Mouse (Mus musculus) limb, embryonic 13.5 days (tissue): ENCODE measurements around the gene Zcchc9. TPM values are rescaled to one million over a fixed set of nuclear protein-coding genes. Genes with fewer than 3 reads are reported as not detected.

Source experiments
- ATAC-seq: fragments of 200-750 bp; cut with Nextera tagmentation; 2 replicates; pipeline ENCODE4 v1.8.0; 2017; ENCODE audit warnings: low read depth, moderate number of reproducible peaks, moderate TSS enrichment; ENCODE audit not compliant: low FRiP score
- H3K27ac ChIP-seq: fragments of 300-500 bp; sonication (generic); 2 replicates; pipeline ENCODE4 v1.5.1; 2015; ENCODE audit warnings: inconsistent platforms, mild to moderate bottlenecking, moderate library complexity
- H3K27me3 ChIP-seq: fragments of 300-500 bp; sonication (generic); 2 replicates; pipeline ENCODE4 v1.6.1; 2015; ENCODE audit warnings: mild to moderate bottlenecking, inconsistent platforms
- H3K36me3 ChIP-seq: fragments of 300-500 bp; sonication (generic); 2 replicates; pipeline ENCODE4 v1.6.1; 2015; ENCODE audit warnings: inconsistent platforms, mild to moderate bottlenecking, moderate library complexity
- H3K4me1 ChIP-seq: fragments of 300-500 bp; sonication (generic); 2 replicates; pipeline ENCODE4 v1.6.1; 2015; ENCODE audit warnings: inconsistent platforms
- H3K4me2 ChIP-seq: fragments of 300-500 bp; sonication (generic); replicated peaks from 2 replicates; pipeline ENCODE4 v1.6.1; 2015; ENCODE audit warnings: inconsistent platforms, mild to moderate bottlenecking, moderate library complexity
- H3K4me3 ChIP-seq: fragments of 300-500 bp; sonication (generic); 2 replicates; pipeline ENCODE4 v1.5.1; 2015; ENCODE audit warnings: moderate library complexity, mild to moderate bottlenecking, inconsistent platforms
- H3K9ac ChIP-seq: fragments of 300-500 bp; sonication (generic); 2 replicates; pipeline ENCODE4 v1.6.1; 2015; ENCODE audit warnings: mild to moderate bottlenecking, inconsistent platforms
- H3K9me3 ChIP-seq: fragments of 300-500 bp; sonication (generic); 2 replicates; pipeline ENCODE4 v1.6.1; 2016; ENCODE audit warnings: inconsistent platforms
- WGBS: fragments of 180-500 bp; shearing (Covaris S2); methylation state at CpG from one replicate; pipeline ENCODE4 v1.1.7; 2015; 5-methylcytosine and 5-hydroxymethylcytosine counted together
- polyA plus RNA-seq: library from polyadenylated mRNA; unstranded; fragments of >200 nt; fragmentation: Nextera tagmentation; extraction: Ambion mirVana; gene quantifications from 2 replicates; pipeline ENCODE4 v1.2.1, GENCODE M21; 2015

The Zcchc9 gene
- 36.1 and 38.5 TPM in 2 replicates for polyA plus RNA-seq

GRCm38 (mm10) chr13:91807155-91807839 lies at the start of gene Zcchc9:
Gene Zcchc9, minus strand, starts transcription at chr13:91807705.
- H3K27me3 ChIP-seq = no peaks in the 10 kb centered on the region
- H3K9ac ChIP-seq = peak within 1 kb of the TSS; percentile 96
- H3K36me3 ChIP-seq = peaks cover 16% of the 10 kb centered on the region
- H3K4me3 ChIP-seq = peak within 1 kb of the TSS; percentile 90
- ATAC-seq = peak; percentile 98
- H3K4me1 ChIP-seq = peaks cover 9% of the 10 kb centered on the region
- H3K9me3 ChIP-seq = no peaks in the 10 kb centered on the region
- H3K4me2 ChIP-seq = peak within 1 kb of the TSS; percentile 64
- peak within 1 kb of the TSS; percentile 94 for H3K27ac ChIP-seq
- WGBS = under 1% methylated on average over 50 of the region's 50 CpGs

GRCm38 (mm10) chr13:91854412-91854811 lies 46.9 kb upstream of the Zcchc9 start:
- H3K9me3 ChIP-seq = no peaks in the 10 kb centered on the region
- H3K4me3 ChIP-seq = no peak overlapping the region
- no peak overlapping the region for H3K27ac ChIP-seq
- no peak overlapping the region for H3K9ac ChIP-seq
- H3K4me1 ChIP-seq = no peaks in the 10 kb centered on the region
- WGBS = 79% methylated on average over 3 of the region's 3 CpGs
- no peak overlapping the region for H3K4me2 ChIP-seq
- no peaks in the 10 kb centered on the region for H3K36me3 ChIP-seq
- no peaks in the 10 kb centered on the region for H3K27me3 ChIP-seq
- ATAC-seq = no peak

GRCm38 (mm10) chr13:91827876-91828275 lies 20.4 kb upstream of the Zcchc9 start:
- H3K4me3 ChIP-seq = no peak overlapping the region
- no peak overlapping the region for H3K27ac ChIP-seq
- no peaks in the 10 kb centered on the region for H3K9me3 ChIP-seq
- no peak overlapping the region for H3K4me2 ChIP-seq
- no peaks in the 10 kb centered on the region for H3K36me3 ChIP-seq
- H3K4me1 ChIP-seq = peaks cover 11% of the 10 kb centered on the region
- no peak for ATAC-seq
- no peak overlapping the region for H3K9ac ChIP-seq
- H3K27me3 ChIP-seq = no peaks in the 10 kb centered on the region

GRCm38 (mm10) chr13:91826066-91826465 lies 18.6 kb upstream of the Zcchc9 start:
- Histone ChIP-seq H3K4me1 (peaks cover 11% of the 10 kb centered on the region), H3K9ac (no peak overlapping the region), H3K36me3 (no peaks in the 10 kb centered on the region), H3K9me3 (no peaks in the 10 kb centered on the region), H3K27ac (0 out of 2 replicates have a peak overlapping the region, but pooled peaks have one; percentile 58), H3K4me3 (no peak overlapping the region), H3K27me3 (no peaks in the 10 kb centered on the region), H3K4me2 (no peak overlapping the region)
- no peak for ATAC-seq
- WGBS = 68% methylated on average over 2 of the region's 2 CpGs

GRCm38 (mm10) chr13:91824845-91825550 lies 17.5 kb upstream of the Zcchc9 start:
- Histone ChIP-seq H3K9me3 (no peaks in the 10 kb centered on the region), H3K36me3 (no peaks in the 10 kb centered on the region), H3K27me3 (no peaks in the 10 kb centered on the region), H3K4me1 (peaks cover 11% of the 10 kb centered on the region), H3K4me2 (no peak overlapping the region), H3K4me3 (no peak overlapping the region), H3K27ac (0 out of 2 replicates have a peak overlapping the region, but pooled peaks have one; percentile 11), H3K9ac (no peak overlapping the region)
- peak; percentile 95 for ATAC-seq
- 39% methylated on average over 4 of the region's 4 CpGs for WGBS

GRCm38 (mm10) chr13:91823735-91824134 lies 16.2 kb upstream of the Zcchc9 start:
- H3K27ac ChIP-seq = no peak overlapping the region; the same call in 1 of the 2 replicates
- no peak overlapping the region for H3K4me3 ChIP-seq
- H3K4me2 ChIP-seq = 0 out of 2 replicates have a peak overlapping the region, but pooled peaks have one; percentile 3
- peaks cover 11% of the 10 kb centered on the region for H3K4me1 ChIP-seq
- 29% methylated on average over 6 of the region's 6 CpGs for WGBS
- H3K36me3 ChIP-seq = no peaks in the 10 kb centered on the region
- no peak for ATAC-seq
- H3K27me3 ChIP-seq = no peaks in the 10 kb centered on the region
- H3K9me3 ChIP-seq = no peaks in the 10 kb centered on the region
- no peak overlapping the region for H3K9ac ChIP-seq

- no peaks in the 10 kb centered on the region for H3K27me3 ChIP-seq
- no peak overlapping the region for H3K27ac ChIP-seq
- no peaks in the 10 kb centered on the region for H3K36me3 ChIP-seq
- H3K9ac ChIP-seq = no peak overlapping the region
- no peak overlapping the region for H3K4me2 ChIP-seq
- no peaks in the 10 kb centered on the region for H3K4me1 ChIP-seq
- ATAC-seq = no peak
- WGBS = 90% methylated on average over 5 of the region's 5 CpGs
- peaks cover 7% of the 10 kb centered on the region; the same call in 1 of the 2 replicates for H3K9me3 ChIP-seq
- no peak overlapping the region for H3K4me3 ChIP-seq
These were observed 7.2 kb upstream of the Zcchc9 start for GRCm38 (mm10) chr13:91814670-91815069.

- H3K4me3 ChIP-seq = no peak overlapping the region
- 42% methylated on average over 2 of the region's 2 CpGs for WGBS
- H3K27me3 ChIP-seq = no peaks in the 10 kb centered on the region
- no peak overlapping the region for H3K4me2 ChIP-seq
- H3K27ac ChIP-seq = no peak overlapping the region
- H3K4me1 ChIP-seq = peaks cover 9% of the 10 kb centered on the region
- peaks cover 7% of the 10 kb centered on the region; the same call in 1 of the 2 replicates for H3K9me3 ChIP-seq
- peaks cover 12% of the 10 kb centered on the region for H3K36me3 ChIP-seq
- no peak overlapping the region for H3K9ac ChIP-seq
- ATAC-seq = no peak
These were observed 2.0 kb upstream of the Zcchc9 start for GRCm38 (mm10) chr13:91809476-91809875.

- H3K9ac ChIP-seq = peak overlapping the region; percentile 96
- peak overlapping the region; percentile 64 for H3K4me2 ChIP-seq
- no peaks in the 10 kb centered on the region for H3K27me3 ChIP-seq
- no peaks in the 10 kb centered on the region for H3K9me3 ChIP-seq
- H3K4me3 ChIP-seq = peak overlapping the region; percentile 90
- WGBS = 34% methylated on average over 20 of the region's 20 CpGs
- no peak for ATAC-seq
- H3K36me3 ChIP-seq = peaks cover 16% of the 10 kb centered on the region
- peaks cover 9% of the 10 kb centered on the region for H3K4me1 ChIP-seq
- peak overlapping the region; percentile 94 for H3K27ac ChIP-seq
These were observed 520 bp upstream of the Zcchc9 start for GRCm38 (mm10) chr13:91807874-91808575.

- Histone ChIP-seq H3K36me3 (peaks cover 66% of the 10 kb centered on the region), H3K4me2 (no peak overlapping the region), H3K27ac (no peak overlapping the region), H3K27me3 (no peaks in the 10 kb centered on the region), H3K4me3 (no peak overlapping the region), H3K9ac (no peak overlapping the region), H3K4me1 (0 out of 2 replicates have a peak, but pooled peaks cover 4% of the 10 kb centered on the region), H3K9me3 (no peaks in the 10 kb centered on the region)
- 91% methylated on average over 5 of the region's 5 CpGs for WGBS
- ATAC-seq = no peak
These were observed 5.8 kb downstream of the Zcchc9 start for GRCm38 (mm10) chr13:91801726-91802125.

- Histone ChIP-seq H3K4me3 (no peak overlapping the region), H3K27me3 (no peaks in the 10 kb centered on the region), H3K9ac (no peak overlapping the region), H3K36me3 (peaks cover 76% of the 10 kb centered on the region), H3K27ac (no peak overlapping the region), H3K4me2 (no peak overlapping the region), H3K9me3 (no peaks in the 10 kb centered on the region), H3K4me1 (peaks cover under 1% of the 10 kb centered on the region; the same call in 1 of the 2 replicates)
- WGBS = 91% methylated on average over 10 of the region's 10 CpGs
- no peak for ATAC-seq
These were observed 10.1 kb downstream of the Zcchc9 start for GRCm38 (mm10) chr13:91797442-91797841.

- Histone ChIP-seq H3K27ac (no peak overlapping the region), H3K27me3 (no peaks in the 10 kb centered on the region), H3K4me3 (no peak overlapping the region), H3K4me2 (no peak overlapping the region), H3K9ac (no peak overlapping the region), H3K4me1 (peaks cover 5% of the 10 kb centered on the region; the same call in 1 of the 2 replicates), H3K9me3 (no peaks in the 10 kb centered on the region), H3K36me3 (peaks cover 76% of the 10 kb centered on the region)
- 92% methylated on average over 6 of the region's 6 CpGs for WGBS
- no peak for ATAC-seq
These were observed 10.6 kb downstream of the Zcchc9 start for GRCm38 (mm10) chr13:91796916-91797315.
